Mouse (Mus musculus) layer of hippocampus, postnatal 25 days (tissue): Measurements from ENCODE around the gene Zbtb7a. TPM values are rescaled to one million over a fixed set of nuclear protein-coding genes. Genes with fewer than 3 reads are reported as not detected.
A peak's percentile ranks its signal among the peaks of the same experiment; 100 is the strongest.

Source experiments
- DNase-seq, 2 experiments: peaks; one replicate each; pipeline ENCODE4 v3.0.0; 2022; ENCODE audit warnings: mixed read lengths in 2 of 2, low spot score in 1 of 2; ENCODE audit errors: extremely low spot score in 1 of 2
- total RNA-seq, 2 experiments: library from RNA; stranded (reverse); gene quantifications; 2 replicates each; pipeline ENCODE4 v1.2.3; 2021

Gene Zbtb7a
- total RNA-seq, 2 experiments from 2014 or later: 94.7 to 101 TPM

DNA sequence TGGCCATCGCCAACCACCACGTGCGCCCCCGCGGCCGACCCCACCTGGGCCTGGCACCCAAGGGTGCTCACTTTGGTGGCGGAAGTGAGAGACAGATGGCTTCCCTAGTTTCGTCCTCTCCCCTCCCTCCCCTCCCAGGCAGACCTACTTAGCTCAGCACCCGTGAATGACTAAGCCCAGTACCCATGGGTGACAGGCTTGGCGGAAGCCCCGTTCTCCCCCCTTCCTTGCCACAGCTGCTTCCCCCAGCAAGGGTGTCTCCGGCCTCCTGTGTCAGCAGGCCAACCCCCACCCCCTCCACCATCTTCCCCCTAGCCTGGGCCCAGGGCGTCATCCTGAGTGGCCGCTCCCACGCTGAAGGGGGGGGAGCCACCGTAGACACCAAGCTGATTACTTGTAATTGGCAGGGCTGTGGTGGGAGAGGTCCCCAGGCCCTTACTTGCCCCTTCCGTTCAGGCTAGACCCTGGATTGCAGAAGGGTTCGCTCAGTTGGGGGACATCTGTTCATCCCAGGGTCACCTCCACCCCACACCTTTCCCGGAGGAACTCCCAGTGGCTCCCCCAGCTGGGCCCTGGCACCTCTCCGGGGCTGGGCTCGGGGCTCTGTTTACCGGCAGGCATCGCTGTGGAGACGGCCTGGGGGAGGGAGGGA, 3.2 kb downstream of the Zbtb7a start:
- DNase-seq: no peak

DNA sequence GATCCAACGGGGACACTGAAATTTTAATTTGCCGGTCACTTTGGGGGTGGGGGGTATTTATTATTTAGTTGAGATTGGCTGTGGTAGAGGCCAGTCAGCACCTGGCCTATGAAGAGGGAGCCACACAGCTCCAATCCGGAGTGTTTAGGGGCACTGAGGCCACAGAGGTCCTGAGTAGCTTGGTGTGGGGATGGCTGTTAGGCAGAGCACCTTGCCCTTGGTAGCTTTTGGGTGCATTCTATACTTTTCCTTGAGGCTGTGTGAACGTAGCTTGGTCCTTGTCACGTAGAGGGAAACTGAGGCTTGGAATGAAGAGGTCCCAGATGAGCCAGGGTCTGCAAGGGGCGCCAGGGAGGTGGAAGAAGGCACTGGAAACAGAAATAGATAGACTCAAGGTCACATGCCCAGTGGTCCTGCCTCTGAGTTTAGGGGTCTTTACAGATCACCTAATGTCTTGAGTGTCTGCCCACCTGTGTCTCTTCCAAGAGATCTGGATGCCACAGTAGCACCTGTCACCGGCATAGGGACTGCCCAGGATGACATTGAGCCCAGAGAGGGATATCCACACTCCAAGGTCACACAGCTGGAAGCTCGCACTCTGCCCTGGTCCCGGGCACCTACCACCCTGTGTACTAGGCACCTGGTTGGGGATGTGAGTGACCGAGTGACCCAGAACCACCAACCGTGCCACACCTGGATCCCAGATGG, 4.0 kb downstream of the Zbtb7a start:
- DNase-seq: no peak

DNA sequence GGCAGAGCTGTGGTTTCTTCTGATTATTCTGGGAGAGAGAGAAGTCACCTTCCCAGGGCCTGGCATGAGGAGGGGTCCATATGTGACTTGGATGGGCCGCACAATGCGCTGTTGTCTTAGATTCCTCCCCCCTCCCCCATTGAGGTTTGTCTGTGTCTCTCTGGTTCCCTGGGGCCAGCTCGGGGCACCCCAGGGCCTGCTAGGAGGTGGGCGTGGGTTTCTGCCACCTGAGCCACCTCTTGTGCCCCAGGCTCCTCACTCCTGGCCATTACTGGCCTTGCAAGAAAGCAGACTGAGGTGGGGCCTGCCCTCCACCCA, 4.5 kb downstream of the Zbtb7a start:
- DNase-seq: no peak

DNA sequence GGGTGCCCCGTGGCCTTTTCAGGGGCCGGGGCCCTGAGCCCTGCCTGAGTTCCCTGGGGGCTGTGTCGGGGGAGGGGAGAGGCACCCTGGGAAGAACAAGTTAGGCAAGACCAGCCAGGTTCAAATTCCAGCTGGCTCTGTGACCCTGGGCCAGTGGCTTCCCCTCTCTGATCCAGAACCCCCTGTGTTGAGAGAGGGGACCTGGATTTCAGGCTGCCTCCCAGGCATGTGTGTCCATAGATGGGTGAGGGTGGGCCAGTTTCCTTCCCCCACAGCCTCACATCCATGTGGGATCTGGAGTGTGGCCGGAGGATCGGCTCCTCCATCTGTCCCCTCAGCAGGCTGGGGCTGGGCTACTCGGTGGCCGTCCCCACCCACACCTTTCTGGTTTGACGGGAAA, 5.0 kb downstream of the Zbtb7a start:
- no peak for DNase-seq

GRCm38 (mm10) chr10:81140717-81141454, 5.9 kb downstream of the Zbtb7a start:
- DNase-seq: peak in 1 of 2 experiments; percentile 8

GRCm38 (mm10) chr10:81141455-81142210, 6.6 kb downstream of the Zbtb7a start:
- DNase-seq: no peak

GRCm38 (mm10) chr10:81142551-81142981, 7.5 kb downstream of the Zbtb7a start:
- peak in 1 of 2 experiments; percentile 17 for DNase-seq

DNA sequence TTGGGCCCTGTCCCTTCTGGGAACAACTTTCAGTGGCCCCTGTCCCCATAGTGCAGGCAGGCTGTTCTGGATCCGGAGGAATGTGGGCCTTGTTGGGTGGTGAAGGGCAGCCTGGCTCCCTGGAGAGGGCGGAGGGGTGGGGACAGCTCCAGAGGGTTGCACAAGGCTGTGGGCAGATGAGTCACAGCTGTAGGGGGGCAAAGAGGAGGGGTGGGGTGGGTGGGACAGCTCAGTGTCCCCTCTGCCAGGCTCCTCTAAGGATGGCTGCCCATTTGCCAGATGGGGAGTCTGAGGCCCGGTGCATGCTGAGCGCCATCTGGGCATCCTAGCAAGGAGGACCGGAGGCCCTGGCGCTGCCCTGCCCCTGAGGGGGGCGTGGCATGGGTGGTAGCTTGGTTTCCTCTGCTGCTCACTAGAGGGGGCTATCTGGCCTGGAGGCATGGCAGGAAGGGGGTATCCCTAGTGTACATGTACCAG, 8.2 kb downstream of the Zbtb7a start:
- DNase-seq: peak in 1 of 2 experiments; percentile 9

DNA sequence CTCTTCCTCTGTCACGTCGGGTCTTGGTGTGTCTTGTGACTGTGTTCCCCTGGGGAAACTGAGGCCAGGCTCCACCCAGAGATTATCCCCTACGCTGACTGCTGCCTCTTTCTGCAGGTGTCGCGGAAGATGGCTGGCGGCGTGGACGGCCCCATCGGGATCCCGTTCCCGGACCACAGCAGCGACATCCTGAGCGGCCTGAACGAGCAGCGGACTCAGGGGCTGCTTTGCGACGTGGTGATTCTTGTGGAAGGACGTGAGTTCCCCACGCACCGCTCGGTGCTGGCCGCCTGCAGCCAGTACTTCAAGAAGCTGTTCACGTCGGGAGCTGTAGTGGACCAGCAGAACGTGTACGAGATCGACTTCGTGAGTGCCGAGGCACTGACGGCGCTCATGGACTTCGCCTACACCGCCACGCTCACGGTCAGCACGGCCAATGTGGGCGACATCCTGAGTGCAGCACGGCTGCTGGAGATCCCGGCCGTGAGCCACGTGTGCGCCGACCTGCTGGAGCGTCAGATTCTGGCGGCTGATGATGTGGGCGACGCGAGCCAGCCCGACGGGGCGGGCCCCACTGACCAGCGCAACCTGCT, 8.9 kb downstream of the Zbtb7a start:
- DNase-seq: no peak

DNA sequence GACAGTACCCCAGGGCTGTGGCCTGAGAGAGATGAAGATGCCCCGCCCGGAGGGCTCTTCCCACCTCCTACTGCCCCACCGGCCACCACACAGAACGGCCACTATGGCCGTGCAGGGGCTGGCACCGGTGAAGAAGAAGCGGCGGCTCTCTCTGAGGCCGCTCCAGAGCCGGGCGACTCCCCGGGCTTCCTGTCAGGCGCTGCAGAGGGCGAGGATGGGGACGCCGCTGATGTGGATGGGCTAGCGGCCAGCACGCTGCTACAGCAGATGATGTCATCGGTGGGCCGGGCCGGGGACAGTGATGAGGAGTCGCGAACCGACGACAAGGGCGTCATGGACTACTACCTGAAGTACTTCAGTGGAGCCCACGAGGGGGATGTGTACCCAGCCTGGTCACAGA, 9.6 kb downstream of the Zbtb7a start:
- DNase-seq: no peak

GRCm38 (mm10) chr10:81145307-81145706, 10.3 kb downstream of the Zbtb7a start:
- no peak for DNase-seq

DNA sequence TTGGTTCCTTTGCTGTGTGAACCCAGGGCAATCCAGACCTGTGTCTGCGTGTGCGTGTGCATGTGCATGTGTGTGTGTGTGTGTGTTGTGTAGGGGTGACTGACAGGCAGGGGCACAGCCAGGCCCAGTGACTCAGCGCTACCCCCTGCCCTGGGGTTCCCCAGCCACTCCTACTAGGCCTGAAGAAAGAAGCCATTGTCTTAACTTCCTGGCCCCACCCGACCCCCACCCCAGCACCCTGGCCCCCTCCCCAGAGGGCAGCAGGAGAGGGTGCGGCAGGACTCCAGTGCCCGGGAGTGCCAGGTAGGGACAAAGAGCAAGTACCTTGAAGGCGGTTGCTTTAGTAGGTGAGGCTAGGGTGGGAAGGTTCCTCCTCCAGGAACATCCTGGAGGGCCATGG, 10.8 kb downstream of the Zbtb7a start:
- DNase-seq: no peak

GRCm38 (mm10) chr10:81146296-81146695, 11.3 kb downstream of the Zbtb7a start:
- no peak for DNase-seq

GRCm38 (mm10) chr10:81151261-81151660, 16.2 kb downstream of the Zbtb7a start:
- no peak for DNase-seq

DNA sequence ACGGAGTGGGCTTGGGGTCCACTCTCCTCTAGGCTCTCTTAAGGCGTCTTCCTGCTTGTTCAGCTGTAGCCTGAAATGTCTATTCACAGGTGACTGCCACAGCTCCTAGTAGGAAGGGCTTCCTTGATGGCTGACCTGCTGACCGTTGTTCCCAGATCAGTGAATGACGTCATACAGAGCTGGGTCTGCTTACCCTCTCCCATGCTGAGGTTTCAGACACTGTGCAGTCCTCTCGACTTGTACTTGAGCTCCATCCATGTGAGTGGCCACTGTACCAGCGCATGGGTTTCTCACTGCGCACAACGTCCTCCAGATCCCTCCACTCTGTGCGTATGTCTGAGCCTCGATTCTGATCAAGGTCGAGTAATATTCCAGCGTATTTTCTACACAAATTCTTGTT, 17.6 kb downstream of the Zbtb7a start:
- no peak for DNase-seq

GRCm38 (mm10) chr10:81154313-81154712, 19.3 kb downstream of the Zbtb7a start:
- DNase-seq: no peak

DNA sequence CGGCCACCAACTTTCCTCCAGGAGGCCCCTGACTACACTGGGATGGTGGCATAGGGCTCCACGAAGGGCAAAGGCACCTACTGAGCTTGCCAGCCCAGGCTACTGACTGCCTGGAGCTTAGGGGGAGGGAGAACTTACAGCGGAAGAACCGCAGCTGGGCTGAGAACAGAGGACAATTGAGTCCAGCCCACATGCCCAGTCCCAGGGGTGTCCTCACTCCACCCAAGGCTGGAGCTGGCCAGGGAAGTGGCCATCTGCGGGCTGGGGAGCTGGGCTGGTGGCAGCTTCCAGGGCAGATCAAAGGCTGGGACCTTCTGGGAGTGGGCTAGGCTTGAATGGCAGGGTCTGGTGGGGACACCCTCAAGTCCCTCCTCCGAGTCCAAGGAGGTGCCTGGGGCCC, 19.7 kb downstream of the Zbtb7a start:
- DNase-seq: no peak

GRCm38 (mm10) chr10:81161602-81162317, 26.7 kb downstream of the Zbtb7a start:
- DNase-seq: no peak

GRCm38 (mm10) chr10:81162318-81162652, 27.3 kb downstream of the Zbtb7a start:
- DNase-seq: no peak

DNA sequence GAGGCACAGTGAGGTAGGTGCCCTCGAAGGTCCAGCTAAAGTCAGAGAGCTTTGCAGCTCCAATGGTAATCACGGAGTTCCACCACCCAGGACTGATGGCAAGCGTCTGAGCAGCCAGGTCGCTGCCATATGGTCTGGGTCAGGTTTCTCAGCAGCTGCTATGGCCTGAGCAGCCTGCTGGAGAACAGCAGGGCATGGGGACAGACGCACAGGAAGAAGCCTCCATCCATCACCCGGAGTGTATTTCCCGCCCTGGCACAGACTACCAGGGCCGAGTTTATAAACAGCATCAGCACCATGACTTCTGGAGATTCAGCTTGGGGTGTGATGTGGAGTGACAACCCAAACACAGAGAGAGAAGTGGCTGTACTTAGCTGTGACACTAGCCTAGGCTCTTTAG, 30.1 kb downstream of the Zbtb7a start:
- no peak for DNase-seq
